Mouse (Mus musculus): ENCODE data around the gene Cacna1c. TPM values are rescaled to one million over a fixed set of nuclear protein-coding genes. Genes with fewer than 3 reads are reported as not detected.

Gene Cacna1c
- polyA plus RNA-seq, 1 experiment from 2014 or later, result 3.6 TPM

DNA sequence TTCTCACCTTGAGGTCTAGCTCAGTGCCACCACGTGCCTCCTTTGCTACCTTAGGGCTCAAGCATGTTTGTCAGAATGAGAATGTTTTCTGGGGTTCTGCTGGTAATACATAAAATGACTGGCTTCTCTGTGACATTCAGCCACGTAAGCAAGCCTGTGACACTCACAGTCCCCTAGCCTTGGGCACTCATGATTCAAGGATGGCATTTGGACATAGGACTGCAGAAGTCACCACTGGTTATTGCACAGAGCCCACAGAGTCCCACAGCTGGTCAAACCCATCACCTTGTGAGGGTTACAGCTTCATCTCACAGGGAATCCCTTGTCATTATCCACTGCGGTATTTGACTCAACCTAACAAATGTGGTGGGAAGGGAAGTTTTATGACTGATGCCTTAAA, 408.3 kb downstream of the Cacna1c start:
- Histone ChIP-seq H3K4me1 (peaks cover 17% of the 10 kb centered on the region), H3K9ac (no peak overlapping the region), H3K9me3 (replicated peaks) (no peaks in the 10 kb centered on the region), H3K27ac (no peak overlapping the region), H3K4me3 (no peak overlapping the region), H3K27me3 (no peaks in the 10 kb centered on the region), H3K4me2 (no peak overlapping the region), H3K36me3 (ENCODE audit: poor library complexity, severe bottlenecking) (no peaks in the 10 kb centered on the region)
- 82% methylated on average over 3 of the region's 3 CpGs for WGBS
- no peak for ATAC-seq

DNA sequence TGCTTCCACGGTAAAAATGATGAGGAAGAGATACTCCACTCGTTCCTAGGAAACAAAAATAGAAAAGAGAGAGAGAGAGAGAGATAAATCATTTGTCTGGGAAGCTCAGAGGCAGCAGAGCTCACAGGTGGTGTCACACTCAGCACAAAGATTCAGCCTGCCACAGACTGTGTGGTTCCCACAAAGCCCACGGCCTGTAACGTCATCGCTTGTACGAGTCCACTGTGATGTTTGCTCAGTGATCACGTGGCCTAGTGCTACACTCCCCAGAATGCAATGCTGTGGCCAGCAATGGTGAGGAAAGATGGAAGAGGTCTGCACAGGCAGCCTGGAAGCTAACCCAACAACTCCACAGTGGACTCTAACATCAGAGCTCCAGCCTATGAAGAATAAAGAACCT, 415.9 kb downstream of the Cacna1c start:
- WGBS, result 83% methylated on average over 7 of the region's 7 CpGs
- H3K27ac ChIP-seq, result no peak overlapping the region
- no peak overlapping the region for H3K4me2 ChIP-seq
- no peak overlapping the region for H3K4me3 ChIP-seq
- no peaks in the 10 kb centered on the region for H3K9me3 ChIP-seq (replicated peaks)
- no peak for ATAC-seq
- no peaks in the 10 kb centered on the region for H3K36me3 ChIP-seq (ENCODE audit: poor library complexity, severe bottlenecking)
- H3K9ac ChIP-seq, result no peak overlapping the region
- no peaks in the 10 kb centered on the region for H3K4me1 ChIP-seq
- H3K27me3 ChIP-seq, result no peaks in the 10 kb centered on the region

DNA sequence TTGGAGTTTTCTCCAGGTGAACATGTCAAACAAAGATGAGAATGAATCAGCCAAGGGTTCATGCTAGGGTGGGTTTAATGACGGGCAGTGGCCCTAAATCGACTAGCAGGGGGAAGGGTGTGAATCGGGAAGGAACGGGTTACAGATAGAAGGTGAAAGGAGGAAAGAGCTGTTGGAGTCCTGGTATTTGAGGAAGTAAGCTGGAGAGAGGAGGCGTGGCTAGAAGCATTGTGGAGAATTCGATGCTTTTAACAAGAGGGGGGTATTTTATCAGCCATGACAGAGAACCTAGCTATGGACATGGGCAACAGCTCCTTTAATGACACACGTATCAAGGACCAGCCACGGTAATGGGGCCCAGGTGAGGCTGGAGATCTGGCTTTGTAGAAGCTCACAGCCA, 417.0 kb downstream of the Cacna1c start:
- no peak for ATAC-seq
- no peak overlapping the region for H3K4me2 ChIP-seq
- H3K36me3 ChIP-seq (ENCODE audit: poor library complexity, severe bottlenecking), result peaks cover 6% of the 10 kb centered on the region; the same call in 1 of the 2 replicates
- H3K27ac ChIP-seq, result no peak overlapping the region
- no peak overlapping the region for H3K9ac ChIP-seq
- H3K9me3 ChIP-seq (replicated peaks), result no peaks in the 10 kb centered on the region
- 84% methylated on average over 8 of the region's 8 CpGs for WGBS
- H3K4me1 ChIP-seq, result no peaks in the 10 kb centered on the region
- no peaks in the 10 kb centered on the region for H3K27me3 ChIP-seq
- H3K4me3 ChIP-seq, result no peak overlapping the region

DNA sequence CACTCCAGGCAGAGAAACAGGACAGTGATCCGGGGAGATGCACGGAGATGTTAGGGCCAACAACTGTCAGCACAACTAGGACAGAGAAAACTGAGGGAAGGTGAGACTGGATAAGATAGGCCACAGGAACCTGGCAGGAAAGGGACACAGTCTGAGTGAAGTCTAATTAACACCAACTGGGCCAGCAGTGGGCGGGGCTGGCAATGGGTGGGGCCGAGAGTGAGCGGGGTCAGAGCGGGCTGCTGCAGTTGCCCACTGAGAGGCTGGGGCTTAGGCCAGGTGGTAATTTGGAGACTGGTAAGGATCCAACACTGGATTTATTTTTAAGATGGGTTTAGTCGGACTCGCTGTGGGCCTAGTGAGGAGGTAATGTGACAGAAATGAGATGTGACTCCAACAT, 418.8 kb downstream of the Cacna1c start:
- H3K9me3 ChIP-seq (replicated peaks), result no peaks in the 10 kb centered on the region
- no peak overlapping the region for H3K9ac ChIP-seq
- no peak for ATAC-seq
- H3K36me3 ChIP-seq (ENCODE audit: poor library complexity, severe bottlenecking), result peaks cover 6% of the 10 kb centered on the region; the same call in 1 of the 2 replicates
- H3K4me1 ChIP-seq, result no peaks in the 10 kb centered on the region
- H3K27ac ChIP-seq, result no peak overlapping the region
- no peaks in the 10 kb centered on the region for H3K27me3 ChIP-seq
- H3K4me2 ChIP-seq, result no peak overlapping the region
- no peak overlapping the region for H3K4me3 ChIP-seq
- 68% methylated on average over 8 of the region's 8 CpGs for WGBS

DNA sequence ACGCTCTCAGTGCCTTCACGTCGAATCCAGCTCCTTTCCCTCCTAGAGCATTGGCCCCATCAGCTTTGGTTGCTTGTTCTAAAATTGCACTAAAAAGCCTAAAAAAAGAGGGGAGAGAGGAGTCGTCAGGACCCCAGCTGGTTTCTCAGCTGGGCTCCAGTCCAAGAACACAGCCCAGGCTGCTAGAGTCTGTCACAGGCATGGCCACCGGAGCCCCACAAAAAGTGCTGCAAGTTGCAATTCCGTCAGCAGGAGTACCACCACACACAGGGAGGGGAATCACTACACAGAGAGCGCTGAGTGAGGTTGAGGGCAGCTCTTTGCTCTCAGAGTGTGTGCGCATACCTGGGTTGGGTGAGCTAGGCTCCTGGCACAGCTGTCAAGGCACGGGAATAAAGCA, 419.8 kb downstream of the Cacna1c start:
- Histone ChIP-seq H3K36me3 (ENCODE audit: poor library complexity, severe bottlenecking) (peaks cover 6% of the 10 kb centered on the region; the same call in 1 of the 2 replicates), H3K4me3 (no peak overlapping the region), H3K9me3 (replicated peaks) (no peaks in the 10 kb centered on the region), H3K9ac (no peak overlapping the region), H3K27ac (no peak overlapping the region), H3K27me3 (no peaks in the 10 kb centered on the region), H3K4me2 (no peak overlapping the region), H3K4me1 (no peaks in the 10 kb centered on the region)
- 0 out of 2 replicates have a peak, but pooled peaks have one; percentile 27 for ATAC-seq
- 77% methylated on average over 9 of the region's 9 CpGs for WGBS

DNA sequence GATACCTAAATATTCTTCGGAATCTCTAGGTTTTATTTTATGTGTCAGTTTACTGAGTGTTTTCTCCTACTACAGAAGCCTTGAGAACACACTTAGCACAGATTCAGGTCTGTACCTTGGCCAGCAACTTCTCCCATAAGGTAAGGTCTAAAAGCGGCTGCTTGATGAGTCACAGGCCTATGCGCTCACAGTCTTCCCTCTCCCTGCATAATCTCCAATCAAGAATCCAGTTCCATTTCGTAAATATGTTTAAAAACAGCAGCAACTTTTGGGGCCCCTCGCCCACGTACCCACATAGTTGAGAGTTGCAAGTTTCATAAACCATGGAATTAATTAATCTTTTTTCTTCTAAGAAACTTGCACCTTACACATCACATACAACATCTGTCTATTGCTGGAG, 423.6 kb downstream of the Cacna1c start:
- Histone ChIP-seq H3K36me3 (ENCODE audit: poor library complexity, severe bottlenecking) (peaks cover 6% of the 10 kb centered on the region; the same call in 1 of the 2 replicates), H3K9me3 (replicated peaks) (no peaks in the 10 kb centered on the region), H3K4me3 (no peak overlapping the region), H3K9ac (no peak overlapping the region), H3K4me1 (no peaks in the 10 kb centered on the region), H3K27me3 (no peaks in the 10 kb centered on the region), H3K27ac (no peak overlapping the region), H3K4me2 (no peak overlapping the region)
- no peak for ATAC-seq
- 94% methylated on average over 6 of the region's 6 CpGs for WGBS

DNA sequence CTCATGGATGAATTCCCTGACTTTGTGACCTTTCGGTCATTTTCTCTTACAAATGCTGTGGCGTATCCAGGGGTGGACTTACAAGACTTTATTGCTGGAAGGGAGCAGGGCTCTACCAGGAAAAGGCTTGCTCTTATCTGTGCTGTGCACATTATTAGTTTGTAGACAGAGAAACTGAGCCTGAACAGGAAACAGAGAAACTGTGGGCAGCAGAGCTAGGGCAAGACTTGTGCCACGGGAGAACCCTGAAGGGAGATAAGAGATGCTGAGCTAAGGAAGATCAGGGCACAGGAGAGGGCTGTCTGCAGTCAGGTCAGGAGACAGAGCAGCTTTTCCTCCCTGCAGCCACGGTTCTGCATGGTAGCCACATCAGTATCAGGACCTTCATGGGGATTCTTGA, 425.1 kb downstream of the Cacna1c start:
- WGBS, result 84% methylated on average over 4 of the region's 4 CpGs
- no peaks in the 10 kb centered on the region for H3K9me3 ChIP-seq (replicated peaks)
- no peak overlapping the region for H3K4me2 ChIP-seq
- peaks cover 6% of the 10 kb centered on the region; the same call in 1 of the 2 replicates for H3K36me3 ChIP-seq (ENCODE audit: poor library complexity, severe bottlenecking)
- ATAC-seq, result no peak
- H3K27me3 ChIP-seq, result no peaks in the 10 kb centered on the region
- H3K4me3 ChIP-seq, result no peak overlapping the region
- no peaks in the 10 kb centered on the region for H3K4me1 ChIP-seq
- H3K27ac ChIP-seq, result no peak overlapping the region
- H3K9ac ChIP-seq, result no peak overlapping the region

DNA sequence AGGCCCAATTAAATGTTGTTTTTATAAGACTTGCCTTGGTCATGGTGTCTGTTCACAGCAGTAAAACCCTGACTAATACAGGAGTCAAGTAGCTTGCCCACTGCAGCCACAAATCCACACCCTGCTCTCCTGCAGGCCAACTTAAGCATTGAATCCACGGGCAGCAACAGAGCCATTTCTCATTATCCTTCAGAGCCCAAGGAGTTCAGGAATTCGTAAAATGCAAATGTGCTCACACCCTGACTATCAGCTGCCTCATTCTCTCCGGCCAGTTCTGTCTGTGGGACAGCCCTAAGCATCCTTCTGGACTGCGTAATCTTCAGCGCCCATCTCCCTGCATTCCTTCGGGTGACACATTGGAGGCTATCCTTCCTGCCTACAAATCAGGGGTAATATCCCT, 425.8 kb downstream of the Cacna1c start:
- H3K4me3 ChIP-seq, result no peak overlapping the region
- 91% methylated on average over 6 of the region's 6 CpGs for WGBS
- H3K27me3 ChIP-seq, result no peaks in the 10 kb centered on the region
- no peaks in the 10 kb centered on the region for H3K9me3 ChIP-seq (replicated peaks)
- H3K4me2 ChIP-seq, result no peak overlapping the region
- H3K4me1 ChIP-seq, result no peaks in the 10 kb centered on the region
- ATAC-seq, result no peak
- H3K9ac ChIP-seq, result no peak overlapping the region
- H3K27ac ChIP-seq, result no peak overlapping the region
- peaks cover 6% of the 10 kb centered on the region; the same call in 1 of the 2 replicates for H3K36me3 ChIP-seq (ENCODE audit: poor library complexity, severe bottlenecking)

DNA sequence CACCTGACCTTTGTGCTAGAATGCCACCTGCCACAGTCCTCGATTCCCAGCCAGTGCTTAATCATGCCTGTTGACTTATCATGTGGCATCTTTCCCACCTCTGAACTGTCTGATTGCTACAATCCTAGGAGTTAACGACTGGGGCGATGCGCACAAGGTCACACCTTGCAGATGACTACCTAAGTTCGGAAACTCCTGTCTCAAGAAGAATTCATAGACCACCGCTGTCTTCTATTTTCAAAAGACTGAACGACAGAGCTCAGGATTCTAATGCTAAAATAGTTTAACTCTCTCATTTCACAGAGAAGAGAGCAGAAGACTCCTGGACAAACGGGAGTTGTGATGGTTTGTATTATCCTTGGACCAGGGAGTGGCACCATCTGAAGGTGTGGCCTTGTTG, 426.4 kb downstream of the Cacna1c start:
- 94% methylated on average over 8 of the region's 8 CpGs for WGBS
- Histone ChIP-seq H3K4me3 (no peak overlapping the region), H3K36me3 (ENCODE audit: poor library complexity, severe bottlenecking) (peaks cover 3% of the 10 kb centered on the region; the same call in 1 of the 2 replicates), H3K27ac (no peak overlapping the region), H3K27me3 (no peaks in the 10 kb centered on the region), H3K9ac (no peak overlapping the region), H3K9me3 (replicated peaks) (no peaks in the 10 kb centered on the region), H3K4me2 (no peak overlapping the region), H3K4me1 (no peaks in the 10 kb centered on the region)
- no peak for ATAC-seq

DNA sequence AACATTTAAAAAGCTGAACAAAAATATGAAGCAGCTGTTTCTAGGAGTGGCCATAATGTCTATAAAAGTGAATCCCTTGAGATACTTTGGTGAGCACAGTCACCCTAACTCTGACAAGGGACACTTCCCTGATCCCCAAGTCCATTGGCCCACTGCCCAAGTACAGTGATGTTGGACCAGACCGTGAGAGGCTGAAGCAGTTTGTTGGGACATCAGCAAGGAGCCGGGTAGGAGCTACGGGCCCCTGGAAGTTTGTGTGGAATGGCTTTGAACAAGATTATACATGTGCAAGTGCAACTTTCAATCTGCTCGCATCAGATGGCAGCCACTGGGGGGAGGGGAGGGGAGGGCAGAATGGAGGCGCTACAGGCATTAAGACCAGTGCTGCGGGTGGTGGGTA, 428.5 kb downstream of the Cacna1c start:
- no peaks in the 10 kb centered on the region for H3K4me1 ChIP-seq
- no peak overlapping the region for H3K4me2 ChIP-seq
- no peak overlapping the region for H3K27ac ChIP-seq
- no peak for ATAC-seq
- no peaks in the 10 kb centered on the region for H3K36me3 ChIP-seq (ENCODE audit: poor library complexity, severe bottlenecking)
- no peaks in the 10 kb centered on the region for H3K9me3 ChIP-seq (replicated peaks)
- WGBS, result 72% methylated on average over 6 of the region's 6 CpGs
- no peaks in the 10 kb centered on the region for H3K27me3 ChIP-seq
- H3K4me3 ChIP-seq, result no peak overlapping the region
- H3K9ac ChIP-seq, result no peak overlapping the region

DNA sequence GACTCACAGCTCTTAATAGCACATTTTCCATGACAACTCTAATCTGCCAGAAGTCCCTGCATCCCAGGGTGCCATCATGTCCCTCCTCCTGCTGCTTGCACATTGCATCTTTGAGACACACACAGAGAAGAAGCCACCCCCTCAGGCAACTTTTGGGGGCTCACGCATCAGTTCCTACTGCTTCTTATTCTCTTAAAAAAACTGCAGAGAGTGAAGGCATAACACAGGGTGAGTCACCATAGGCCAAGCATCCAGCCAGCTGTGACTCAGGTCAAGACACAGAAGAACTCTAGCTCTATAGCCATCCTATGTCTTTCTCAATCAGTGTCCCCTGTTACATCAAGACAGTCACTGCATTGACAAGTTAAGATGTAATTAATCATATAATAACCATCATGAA, 431.0 kb downstream of the Cacna1c start:
- no peak overlapping the region for H3K9ac ChIP-seq
- no peak overlapping the region for H3K27ac ChIP-seq
- H3K9me3 ChIP-seq (replicated peaks), result no peaks in the 10 kb centered on the region
- H3K4me1 ChIP-seq, result no peaks in the 10 kb centered on the region
- no peaks in the 10 kb centered on the region for H3K36me3 ChIP-seq (ENCODE audit: poor library complexity, severe bottlenecking)
- no peak overlapping the region for H3K4me3 ChIP-seq
- no peak for ATAC-seq
- no peak overlapping the region for H3K4me2 ChIP-seq
- no peaks in the 10 kb centered on the region for H3K27me3 ChIP-seq
- WGBS, result 80% methylated on average over 1 of the region's 1 CpGs

DNA sequence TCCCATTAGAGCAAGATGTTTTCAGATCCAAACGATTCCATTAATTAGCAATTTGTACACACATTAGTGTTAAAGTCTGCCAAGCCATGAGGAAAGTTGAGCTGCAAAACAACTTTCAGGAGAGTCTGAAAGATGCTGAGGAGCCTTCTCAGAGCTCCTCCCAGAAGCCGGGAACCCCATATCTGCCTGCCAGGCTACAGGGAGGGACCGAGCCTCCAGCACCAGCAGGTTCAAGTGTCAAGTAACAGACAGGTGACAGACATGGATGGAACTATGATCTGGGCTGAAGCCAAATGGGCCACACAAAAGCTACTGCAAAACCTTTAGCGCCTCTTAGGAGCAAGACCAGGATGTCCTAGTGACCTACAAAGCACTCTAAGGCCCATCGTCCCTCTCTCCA, 437.2 kb downstream of the Cacna1c start:
- H3K27ac ChIP-seq, result no peak overlapping the region
- ATAC-seq, result no peak

DNA sequence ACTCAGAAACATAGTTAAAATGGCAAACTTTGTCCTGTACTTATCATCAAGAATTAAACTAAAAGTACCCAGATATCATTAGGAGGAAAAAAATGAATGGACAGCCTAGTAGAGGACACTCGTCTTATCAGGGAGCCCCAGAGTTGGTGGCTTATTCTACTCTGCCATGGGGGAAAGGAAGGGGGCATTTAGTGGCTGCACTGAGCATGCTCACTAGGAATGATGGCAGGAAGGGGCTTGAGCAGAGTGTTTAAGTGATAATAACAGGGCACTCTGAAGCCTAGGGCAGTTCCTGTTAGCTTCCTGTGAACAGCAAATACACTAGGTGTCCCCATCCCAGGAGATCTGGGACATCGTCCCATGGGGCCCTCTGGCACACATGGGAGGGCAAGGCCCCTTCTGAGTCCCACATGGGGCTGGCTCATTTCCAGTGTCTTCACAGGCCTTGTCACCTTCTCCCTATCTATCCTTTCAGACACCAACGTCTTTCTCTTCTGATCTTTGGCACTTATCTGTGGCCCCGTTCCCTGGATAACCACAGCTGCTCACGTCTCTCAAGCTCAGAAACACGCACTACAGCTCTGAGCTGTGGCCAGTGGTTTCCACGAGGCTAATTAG, 437.8 kb downstream of the Cacna1c start:
- WGBS, result 58% methylated on average over 7 of the region's 7 CpGs
- H3K36me3 ChIP-seq (ENCODE audit: poor library complexity, severe bottlenecking), result no peaks in the 10 kb centered on the region
- H3K9me3 ChIP-seq (replicated peaks), result no peaks in the 10 kb centered on the region
- peaks cover 21% of the 10 kb centered on the region for H3K4me1 ChIP-seq
- H3K27me3 ChIP-seq, result no peaks in the 10 kb centered on the region
- H3K4me2 ChIP-seq, result no peak overlapping the region
- H3K4me3 ChIP-seq, result no peak overlapping the region
- no peak overlapping the region for H3K27ac ChIP-seq
- ATAC-seq, result no peak
- H3K9ac ChIP-seq, result no peak overlapping the region

More for the DNA sequence above, 437.2 kb downstream of the Cacna1c start:
- peaks cover 21% of the 10 kb centered on the region for H3K4me1 ChIP-seq
- H3K36me3 ChIP-seq (ENCODE audit: poor library complexity, severe bottlenecking), result no peaks in the 10 kb centered on the region
- H3K9ac ChIP-seq, result no peak overlapping the region
- H3K27me3 ChIP-seq, result no peaks in the 10 kb centered on the region
- H3K9me3 ChIP-seq (replicated peaks), result no peaks in the 10 kb centered on the region
- H3K4me3 ChIP-seq, result no peak overlapping the region
- H3K4me2 ChIP-seq, result no peak overlapping the region
- WGBS, result 80% methylated on average over 5 of the region's 5 CpGs

All from forebrain, embryonic 13.5 days (tissue).